Comparison of ENCODE assay signal across 10 mouse cellular contexts in the genomic region with DNA sequence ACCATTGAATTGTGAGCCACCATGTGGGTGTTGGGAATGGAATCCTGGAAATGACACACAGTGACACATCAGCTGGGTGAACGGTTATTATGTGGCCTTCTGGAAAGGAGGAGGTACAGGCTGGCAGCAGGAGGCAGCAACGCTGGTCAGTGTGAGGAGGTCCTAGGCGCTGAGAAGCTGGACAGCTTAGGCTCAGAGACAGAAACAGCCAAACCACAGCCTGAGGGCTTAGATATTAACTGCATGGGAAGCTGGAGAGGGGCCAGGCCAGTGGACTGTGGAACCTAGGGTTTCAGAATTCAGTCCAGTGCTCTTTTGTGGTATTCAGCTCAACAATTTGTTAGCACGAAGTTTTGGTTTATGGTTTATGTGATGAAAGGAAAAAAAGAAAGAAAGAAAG. TPM values are rescaled to one million over a fixed set of nuclear protein-coding genes. Genes with fewer than 3 reads are reported as not detected.
DNase-seq lines count a peak whose midpoint lies in the region; ATAC-seq lines count a peak whose summit lies in the region.
"Had no signal": no experiment of that assay in that cellular context is flagged by ENCODE, and none has a peak within 500 bp of the region (broad histone marks: within the 10 kb centered on the region; RNA-seq: fewer than 3 reads in every experiment).

No protein-coding gene starts in this region.

- no peaks in the 10 kb centered on the region for H3K36me3 ChIP-seq in hindbrain, embryonic 13.5 days
- no peaks in the 10 kb centered on the region for H3K36me3 ChIP-seq in hindbrain, embryonic 11.5 days (ENCODE audit: control insufficient read depth, insufficient read depth, low read length)
- H3K36me3 ChIP-seq in forebrain, embryonic 16.5 days (ENCODE audit: control insufficient read depth, insufficient read depth): no peaks in the 10 kb centered on the region
- H3K36me3 ChIP-seq in midbrain, embryonic 16.5 days (ENCODE audit: control insufficient read depth, insufficient read depth, low read length): no peaks in the 10 kb centered on the region
- H3K36me3 ChIP-seq in heart, embryonic 12.5 days: no peaks in the 10 kb centered on the region

- ATAC-seq in hindbrain, embryonic 13.5 days (ENCODE audit: low FRiP score): no peak
- ATAC-seq in hindbrain, embryonic 11.5 days (ENCODE audit: low FRiP score): no peak
- ATAC-seq in forebrain, embryonic 16.5 days: no peak
- ATAC-seq in midbrain, embryonic 16.5 days: no peak
- no peak for ATAC-seq in heart, embryonic 12.5 days (ENCODE audit: insufficient number of reproducible peaks, low FRiP score)

- no peaks in the 10 kb centered on the region for H3K9me3 ChIP-seq in hindbrain, embryonic 13.5 days
- no peaks in the 10 kb centered on the region for H3K9me3 ChIP-seq in hindbrain, embryonic 11.5 days (ENCODE audit: control insufficient read depth, low read length)
- no peaks in the 10 kb centered on the region for H3K9me3 ChIP-seq in forebrain, embryonic 16.5 days (ENCODE audit: control insufficient read depth, low read length)
- no peaks in the 10 kb centered on the region for H3K9me3 ChIP-seq in midbrain, embryonic 16.5 days (replicated peaks; ENCODE audit: control insufficient read depth, low read length, poor library complexity, severe bottlenecking)
- no peaks in the 10 kb centered on the region for H3K9me3 ChIP-seq in heart, embryonic 12.5 days (replicated peaks)
- H3K9me3 ChIP-seq: embryonic facial prominence, embryonic 13.5 days had no signal

- no peak overlapping the region for H3K4me3 ChIP-seq in hindbrain, embryonic 13.5 days
- no peak overlapping the region for H3K4me3 ChIP-seq in hindbrain, embryonic 11.5 days (ENCODE audit: low read depth, low read length)
- no peak overlapping the region for H3K4me3 ChIP-seq in forebrain, embryonic 16.5 days (replicated peaks; ENCODE audit: low read length)
- no peak overlapping the region for H3K4me3 ChIP-seq in midbrain, embryonic 16.5 days (ENCODE audit: low read depth, low read length)
- H3K4me3 ChIP-seq in heart, embryonic 12.5 days: no peak overlapping the region
- H3K4me3 ChIP-seq: embryonic facial prominence, embryonic 13.5 days had no signal

- DNase-seq in hindbrain, embryonic 11.5 days (ENCODE audit: low spot score): no peak
- DNase-seq in MN1 (ENCODE audit: low spot score): peak; percentile 62
- DNase-seq in thymus, postnatal 14 days: no peak
- DNase-seq in ovary, postnatal 36 days (ENCODE audit: low spot score): no peak
- DNase-seq: thymus, adult 2 months had no signal

- H3K4me2 ChIP-seq in hindbrain, embryonic 13.5 days: no peak overlapping the region
- H3K4me2 ChIP-seq in hindbrain, embryonic 11.5 days (replicated peaks; ENCODE audit: low read depth, low read length): no peak overlapping the region
- H3K4me2 ChIP-seq in forebrain, embryonic 16.5 days (ENCODE audit: low read length): no peak overlapping the region
- H3K4me2 ChIP-seq in midbrain, embryonic 16.5 days (ENCODE audit: low read length): no peak overlapping the region
- no peak overlapping the region for H3K4me2 ChIP-seq in heart, embryonic 12.5 days
- H3K4me2 ChIP-seq: embryonic facial prominence, embryonic 13.5 days had no signal

- H3K27me3 ChIP-seq in hindbrain, embryonic 13.5 days: no peaks in the 10 kb centered on the region
- no peaks in the 10 kb centered on the region for H3K27me3 ChIP-seq in hindbrain, embryonic 11.5 days (ENCODE audit: control insufficient read depth, insufficient read depth, low read length)
- no peaks in the 10 kb centered on the region for H3K27me3 ChIP-seq in forebrain, embryonic 16.5 days (replicated peaks; ENCODE audit: control insufficient read depth, insufficient read depth, low read length)
- no peaks in the 10 kb centered on the region for H3K27me3 ChIP-seq in midbrain, embryonic 16.5 days (ENCODE audit: control insufficient read depth, insufficient read depth, low read depth, low read length)
- H3K27me3 ChIP-seq in heart, embryonic 12.5 days (replicated peaks): no peaks in the 10 kb centered on the region
- H3K27me3 ChIP-seq: embryonic facial prominence, embryonic 13.5 days had no signal

- 56% methylated on average over 4 of the region's 4 CpGs for WGBS in hindbrain, embryonic 13.5 days
- 63% methylated on average over 4 of the region's 4 CpGs for WGBS in hindbrain, embryonic 11.5 days
- WGBS in forebrain, embryonic 16.5 days: 16% methylated on average over 4 of the region's 4 CpGs
- 45% methylated on average over 4 of the region's 4 CpGs for WGBS in midbrain, embryonic 16.5 days
- WGBS in heart, embryonic 12.5 days: 56% methylated on average over 4 of the region's 4 CpGs

- no peak overlapping the region for H3K9ac ChIP-seq in hindbrain, embryonic 13.5 days
- H3K9ac ChIP-seq in hindbrain, embryonic 11.5 days (ENCODE audit: low read depth, low read length): no peak overlapping the region
- 0 out of 2 replicates have a peak overlapping the region, but pooled peaks have one; percentile 18 for H3K9ac ChIP-seq in forebrain, embryonic 16.5 days (replicated peaks; ENCODE audit: low read depth, low read length)
- no peak overlapping the region for H3K9ac ChIP-seq in midbrain, embryonic 16.5 days (ENCODE audit: low read depth, low read length)
- no peak overlapping the region for H3K9ac ChIP-seq in heart, embryonic 12.5 days
- H3K9ac ChIP-seq: embryonic facial prominence, embryonic 13.5 days had no signal

- peak overlapping the region; percentile 87 for H3K27ac ChIP-seq in hindbrain, embryonic 13.5 days
- no peak overlapping the region for H3K27ac ChIP-seq in hindbrain, embryonic 11.5 days (ENCODE audit: low read depth, low read length)
- peak overlapping the region; percentile 88 for H3K27ac ChIP-seq in forebrain, embryonic 16.5 days (ENCODE audit: low read length)
- peak overlapping the region; percentile 53 for H3K27ac ChIP-seq in midbrain, embryonic 16.5 days (ENCODE audit: low read length)
- no peak overlapping the region for H3K27ac ChIP-seq in heart, embryonic 12.5 days (ENCODE audit: poor library complexity, severe bottlenecking)
- H3K27ac ChIP-seq: embryonic facial prominence, embryonic 13.5 days had no signal

- H3K4me1 ChIP-seq in hindbrain, embryonic 13.5 days (replicated peaks): peaks cover 36% of the 10 kb centered on the region
- peaks cover 6% of the 10 kb centered on the region for H3K4me1 ChIP-seq in hindbrain, embryonic 11.5 days (replicated peaks; ENCODE audit: control insufficient read depth, insufficient read depth, low read length)
- H3K4me1 ChIP-seq in forebrain, embryonic 16.5 days (replicated peaks; ENCODE audit: control insufficient read depth, insufficient read depth, low read length): peaks cover 28% of the 10 kb centered on the region
- H3K4me1 ChIP-seq in midbrain, embryonic 16.5 days (ENCODE audit: control insufficient read depth, insufficient read depth, low read length): peaks cover 25% of the 10 kb centered on the region
- H3K4me1 ChIP-seq in heart, embryonic 12.5 days (replicated peaks): peaks cover 15% of the 10 kb centered on the region

RNA-seq across cellular contexts. Expression of a gene that starts 1.7 kb away (rescaled TPM):
- 73.3 and 76.8 TPM in 2 replicates for polyA plus RNA-seq in hindbrain, embryonic 13.5 days (2015; fragmentation: Nextera tagmentation; extraction: Ambion mirVana)
- 66.2 and 67.1 TPM in 2 replicates for polyA plus RNA-seq in hindbrain, embryonic 11.5 days (2014; fragmentation: Nextera tagmentation; extraction: Ambion mirVana)
- 93.8 and 103 TPM in 2 replicates for polyA plus RNA-seq in forebrain, embryonic 16.5 days (2015; fragmentation: Nextera tagmentation; extraction: Ambion mirVana)
- polyA plus RNA-seq in midbrain, embryonic 16.5 days (2015; fragmentation: Nextera tagmentation; extraction: Ambion mirVana): 74.3 and 77.2 TPM in 2 replicates
- 106 and 121 TPM in 2 replicates for polyA plus RNA-seq in heart, embryonic 12.5 days (2016; fragmentation: Nextera tagmentation; extraction: Ambion mirVana)

RNA-seq across cellular contexts. Expression of a gene that starts 8.8 kb away (rescaled TPM):
- 130 and 137 TPM in 2 replicates for polyA plus RNA-seq in hindbrain, embryonic 13.5 days (2015; fragmentation: Nextera tagmentation; extraction: Ambion mirVana)
- 25.2 and 25.7 TPM in 2 replicates for polyA plus RNA-seq in hindbrain, embryonic 11.5 days (2014; fragmentation: Nextera tagmentation; extraction: Ambion mirVana)
- 133 and 182 TPM in 2 replicates for polyA plus RNA-seq in forebrain, embryonic 16.5 days (2015; fragmentation: Nextera tagmentation; extraction: Ambion mirVana)
- 241 and 293 TPM in 2 replicates for polyA plus RNA-seq in midbrain, embryonic 16.5 days (2015; fragmentation: Nextera tagmentation; extraction: Ambion mirVana)
- polyA plus RNA-seq in heart, embryonic 12.5 days (2016; fragmentation: Nextera tagmentation; extraction: Ambion mirVana): 6.2 and 6.3 TPM in 2 replicates

RNA-seq across cellular contexts. Expression of a gene that starts 33.0 kb away (rescaled TPM):
- polyA plus RNA-seq in hindbrain, embryonic 13.5 days (2015; fragmentation: Nextera tagmentation; extraction: Ambion mirVana): 62.9 and 65.3 TPM in 2 replicates
- polyA plus RNA-seq in hindbrain, embryonic 11.5 days (2014; fragmentation: Nextera tagmentation; extraction: Ambion mirVana): 31.1 and 33.7 TPM in 2 replicates
- 89.9 and 100 TPM in 2 replicates for polyA plus RNA-seq in forebrain, embryonic 16.5 days (2015; fragmentation: Nextera tagmentation; extraction: Ambion mirVana)
- 81.4 and 107 TPM in 2 replicates for polyA plus RNA-seq in midbrain, embryonic 16.5 days (2015; fragmentation: Nextera tagmentation; extraction: Ambion mirVana)
- polyA plus RNA-seq in heart, embryonic 12.5 days (2016; fragmentation: Nextera tagmentation; extraction: Ambion mirVana): 17.7 and 19.6 TPM in 2 replicates

RNA-seq across cellular contexts. Expression of a gene that starts 52.6 kb away (rescaled TPM):
- polyA plus RNA-seq in hindbrain, embryonic 13.5 days (2015; fragmentation: Nextera tagmentation; extraction: Ambion mirVana): not detected in 2 replicates
- polyA plus RNA-seq in hindbrain, embryonic 11.5 days (2014; fragmentation: Nextera tagmentation; extraction: Ambion mirVana): not detected in 2 replicates
- not detected in 2 replicates for polyA plus RNA-seq in forebrain, embryonic 16.5 days (2015; fragmentation: Nextera tagmentation; extraction: Ambion mirVana)
- not detected in 2 replicates for polyA plus RNA-seq in midbrain, embryonic 16.5 days (2015; fragmentation: Nextera tagmentation; extraction: Ambion mirVana)
- not detected in 2 replicates for polyA plus RNA-seq in heart, embryonic 12.5 days (2016; fragmentation: Nextera tagmentation; extraction: Ambion mirVana)
- polyA plus RNA-seq: embryonic facial prominence, embryonic 13.5 days; thymus, adult 2 months had no signal

RNA-seq across cellular contexts. Expression of a gene that starts 55.6 kb away (rescaled TPM):
- 237 and 248 TPM in 2 replicates for polyA plus RNA-seq in hindbrain, embryonic 13.5 days (2015; fragmentation: Nextera tagmentation; extraction: Ambion mirVana)
- 155 and 169 TPM in 2 replicates for polyA plus RNA-seq in hindbrain, embryonic 11.5 days (2014; fragmentation: Nextera tagmentation; extraction: Ambion mirVana)
- polyA plus RNA-seq in forebrain, embryonic 16.5 days (2015; fragmentation: Nextera tagmentation; extraction: Ambion mirVana): 259 and 260 TPM in 2 replicates
- polyA plus RNA-seq in midbrain, embryonic 16.5 days (2015; fragmentation: Nextera tagmentation; extraction: Ambion mirVana): 252 and 272 TPM in 2 replicates
- polyA plus RNA-seq in heart, embryonic 12.5 days (2016; fragmentation: Nextera tagmentation; extraction: Ambion mirVana): 497 and 519 TPM in 2 replicates

Comparison
In these comparisons a context has a peak if more than half of its experiments do, and no peak if none do; other contexts are left out.
1. H3K27ac ChIP-seq: peak in hindbrain, embryonic 13.5 days (single experiment), forebrain, embryonic 16.5 days (single experiment) and midbrain, embryonic 16.5 days (single experiment); none in hindbrain, embryonic 11.5 days (single experiment) and heart, embryonic 12.5 days (single experiment).